Mouse (Mus musculus): Measurements from ENCODE around the gene Vmn1r37. TPM values are rescaled to one million over a fixed set of nuclear protein-coding genes. Genes with fewer than 3 reads are reported as not detected.

Vmn1r37 gene
- not detected for polyA plus RNA-seq (2014; fragmentation: Illumina TruSeq; extraction: RNeasy Lipid Tissue Mini Kit (QIAGEN cat#74804); ENCODE audit: low read depth, low replicate concordance)

DNA sequence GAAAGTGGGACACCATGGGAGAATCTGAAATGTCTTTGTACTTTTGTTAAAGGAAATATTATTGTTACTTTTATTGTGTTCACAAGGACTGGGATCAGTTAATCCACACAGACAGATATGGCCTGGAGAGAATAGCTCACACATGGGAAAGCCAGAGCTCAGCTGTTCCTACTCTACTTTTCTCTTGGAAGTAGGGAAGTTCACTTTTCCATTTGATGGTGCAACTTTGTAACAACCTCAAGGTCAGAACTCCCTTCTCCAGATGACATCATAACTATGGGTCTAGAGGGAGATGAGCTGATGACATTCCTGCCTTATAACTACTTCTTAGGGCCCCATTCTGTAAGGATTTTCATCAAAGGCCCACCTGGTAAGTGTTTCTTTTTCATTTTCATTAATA is at the start of gene Vmn1r37:
Gene Vmn1r37, plus strand, starts transcription at position 301 of the 400 bp plus-strand sequence.

DNA sequence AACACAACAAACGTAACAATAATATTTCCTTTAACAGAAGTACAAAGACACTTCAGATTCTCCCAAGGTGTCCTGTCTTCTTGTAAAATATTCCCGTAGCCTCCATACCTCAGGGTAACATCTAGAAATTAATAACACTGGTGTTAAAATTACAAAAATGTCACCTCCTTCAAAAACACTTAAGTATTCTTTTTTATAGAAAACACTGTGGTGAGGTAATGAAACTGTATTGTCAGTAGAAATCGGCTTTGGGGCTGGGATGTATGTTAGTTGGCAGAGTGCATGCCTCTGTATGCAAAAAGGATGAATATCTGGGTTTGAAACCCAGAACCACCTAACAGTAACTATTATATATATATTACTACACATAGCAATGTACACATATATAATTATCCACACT is 43.4 kb upstream of the Vmn1r37 start, which contains the start of gene Vmn1r35:
Gene Vmn1r35, minus strand, starts transcription at position 101 of the 400 bp plus-strand sequence.

DNA sequence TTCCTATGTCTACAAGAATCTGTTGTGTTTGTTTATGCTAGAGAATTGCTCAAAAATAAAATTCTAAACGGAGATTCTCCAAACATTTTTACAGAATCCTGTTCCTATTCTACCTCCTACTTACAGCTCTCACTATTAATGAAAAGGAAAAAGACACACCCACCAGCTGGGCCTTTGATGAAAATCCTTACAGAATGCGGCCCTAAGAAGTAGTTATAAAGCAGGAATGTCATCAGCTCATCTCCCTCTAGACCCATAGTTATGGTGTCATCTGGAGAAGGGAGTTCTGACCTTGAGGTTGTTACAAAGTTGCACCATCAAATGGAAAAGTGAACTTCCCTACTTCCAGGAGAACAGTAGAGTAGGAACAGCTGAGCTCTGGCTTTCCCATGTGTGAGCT is 10.1 kb upstream of the Vmn1r37 start, which contains the start of gene Vmn1r36:
Gene Vmn1r36, minus strand, starts transcription at position 101 of the 400 bp plus-strand sequence.

DNA sequence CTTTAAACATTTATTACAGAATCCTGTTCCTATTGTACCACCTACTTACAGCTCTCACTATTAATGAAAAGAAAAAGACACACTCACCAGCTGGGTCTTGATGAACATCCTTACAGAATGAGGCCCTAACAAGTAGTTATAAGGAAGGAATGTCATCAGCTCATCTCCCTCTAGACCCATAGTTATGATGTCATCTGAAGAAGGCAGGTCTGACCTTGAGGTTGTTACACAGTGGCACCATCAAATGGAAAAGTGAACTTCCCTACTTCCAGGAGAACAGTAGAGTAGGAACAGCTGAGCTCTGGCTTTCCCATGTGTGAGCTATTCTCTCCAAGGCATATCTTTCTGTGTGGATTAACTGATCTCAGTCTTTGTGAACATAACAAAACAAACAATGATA is 53.3 kb downstream of the Vmn1r37 start, which contains the start of gene Vmn1r38:
Gene Vmn1r38, minus strand, starts transcription at position 101 of the 400 bp plus-strand sequence.

Other genes with a start within 250 kb of the Vmn1r37 start
- 5.3 TPM for gene Mad2l1, start 194.0 kb upstream of the Vmn1r37 start, polyA plus RNA-seq (2014; fragmentation: Illumina TruSeq; extraction: RNeasy Lipid Tissue Mini Kit (QIAGEN cat#74804); ENCODE audit: low read depth, low replicate concordance)
- not detected for gene Vmn1r32, start 169.3 kb upstream of the Vmn1r37 start, polyA plus RNA-seq (2014; fragmentation: Illumina TruSeq; extraction: RNeasy Lipid Tissue Mini Kit (QIAGEN cat#74804); ENCODE audit: low read depth, low replicate concordance)
- not detected for gene Vmn1r33, start 111.1 kb upstream of the Vmn1r37 start, polyA plus RNA-seq (2014; fragmentation: Illumina TruSeq; extraction: RNeasy Lipid Tissue Mini Kit (QIAGEN cat#74804); ENCODE audit: low read depth, low replicate concordance)
- not detected for gene Vmn1r34, start 85.5 kb upstream of the Vmn1r37 start, polyA plus RNA-seq (2014; fragmentation: Illumina TruSeq; extraction: RNeasy Lipid Tissue Mini Kit (QIAGEN cat#74804); ENCODE audit: low read depth, low replicate concordance)
- gene Vmn1r35, start 43.5 kb upstream of the Vmn1r37 start, polyA plus RNA-seq (2014; fragmentation: Illumina TruSeq; extraction: RNeasy Lipid Tissue Mini Kit (QIAGEN cat#74804); ENCODE audit: low read depth, low replicate concordance): not detected
- gene Vmn1r36, start 10.2 kb upstream of the Vmn1r37 start, polyA plus RNA-seq (2014; fragmentation: Illumina TruSeq; extraction: RNeasy Lipid Tissue Mini Kit (QIAGEN cat#74804); ENCODE audit: low read depth, low replicate concordance): not detected
- not detected for gene Vmn1r38, start 53.2 kb downstream of the Vmn1r37 start, polyA plus RNA-seq (2014; fragmentation: Illumina TruSeq; extraction: RNeasy Lipid Tissue Mini Kit (QIAGEN cat#74804); ENCODE audit: low read depth, low replicate concordance)
- not detected for gene Vmn1r39, start 81.2 kb downstream of the Vmn1r37 start, polyA plus RNA-seq (2014; fragmentation: Illumina TruSeq; extraction: RNeasy Lipid Tissue Mini Kit (QIAGEN cat#74804); ENCODE audit: low read depth, low replicate concordance)
- 27.9 TPM for gene Gng12, start 167.0 kb downstream of the Vmn1r37 start, polyA plus RNA-seq (2014; fragmentation: Illumina TruSeq; extraction: RNeasy Lipid Tissue Mini Kit (QIAGEN cat#74804); ENCODE audit: low read depth, low replicate concordance)

All from heart, adult 10 weeks (tissue).